Mouse (Mus musculus): ENCODE results near the gene Ptgds. TPM values are rescaled to one million over a fixed set of nuclear protein-coding genes. Genes with fewer than 3 reads are reported as not detected.

Ptgds gene
- total RNA-seq, 2 experiments from 2014 or later: 0.93 to 4.2 TPM

DNA sequence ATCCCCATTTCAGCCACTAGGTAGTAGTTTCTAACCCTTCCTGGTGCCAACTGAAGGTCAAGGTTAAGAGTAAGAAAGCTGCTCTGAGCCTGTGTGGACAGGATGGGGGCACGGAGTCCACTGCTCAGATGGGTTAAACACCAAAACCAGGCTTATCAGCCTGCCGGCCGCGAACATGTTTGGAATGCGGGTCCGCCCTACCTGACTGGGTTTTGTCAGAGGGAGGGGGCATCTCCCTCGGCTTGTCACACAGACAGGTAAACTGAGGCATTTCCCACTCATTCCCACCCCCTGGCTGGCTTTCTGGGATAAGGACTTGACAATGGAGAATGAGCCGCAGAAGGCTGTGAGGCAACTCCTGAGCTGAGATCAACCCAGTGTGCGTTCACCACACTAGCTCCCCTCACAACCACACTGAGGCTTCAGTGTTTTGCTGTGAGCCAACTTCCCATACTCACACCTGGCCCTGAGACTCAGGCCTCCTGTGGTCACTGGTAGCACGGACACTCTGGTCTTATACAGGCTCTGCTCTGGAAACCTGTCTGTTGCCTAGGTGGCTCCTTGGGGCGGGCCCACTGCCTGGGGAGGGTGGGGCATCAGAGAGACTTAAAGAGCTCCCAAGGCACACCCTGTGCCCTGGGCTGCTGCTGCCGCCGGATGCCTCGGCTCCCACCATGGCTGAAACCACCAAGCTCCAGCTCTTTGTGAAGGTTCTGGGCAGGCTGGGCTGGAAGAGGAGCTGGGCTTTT is 13.5 kb downstream of the Ptgds start, which contains the start of gene Clic3:
Gene Clic3 (plus strand): TSS at position 634 of the 749 bp plus-strand sequence.
- no peak for ATAC-seq (replicated peaks; ENCODE audit: poor library complexity, severe bottlenecking)

DNA sequence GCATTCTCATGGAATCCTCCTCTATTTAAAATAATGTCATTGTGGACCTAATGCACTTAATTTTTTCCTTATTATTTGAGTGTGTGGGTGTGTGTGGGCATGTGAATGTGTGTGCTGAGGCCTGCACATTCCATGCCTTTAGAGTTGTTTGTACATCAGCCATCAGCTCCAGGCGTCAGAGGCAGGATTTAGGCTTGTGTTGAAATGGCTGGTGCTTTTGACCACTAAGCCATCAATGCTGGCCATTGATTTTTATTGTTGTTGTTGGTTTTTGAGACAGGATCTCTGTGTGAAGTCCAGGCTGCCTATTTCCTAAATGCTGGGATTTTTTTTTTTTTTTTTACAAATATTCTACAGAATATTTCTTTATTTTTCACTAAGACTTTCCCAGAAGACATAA is 16.9 kb downstream of the Ptgds start:
- no peak for ATAC-seq (replicated peaks; ENCODE audit: poor library complexity, severe bottlenecking)

DNA sequence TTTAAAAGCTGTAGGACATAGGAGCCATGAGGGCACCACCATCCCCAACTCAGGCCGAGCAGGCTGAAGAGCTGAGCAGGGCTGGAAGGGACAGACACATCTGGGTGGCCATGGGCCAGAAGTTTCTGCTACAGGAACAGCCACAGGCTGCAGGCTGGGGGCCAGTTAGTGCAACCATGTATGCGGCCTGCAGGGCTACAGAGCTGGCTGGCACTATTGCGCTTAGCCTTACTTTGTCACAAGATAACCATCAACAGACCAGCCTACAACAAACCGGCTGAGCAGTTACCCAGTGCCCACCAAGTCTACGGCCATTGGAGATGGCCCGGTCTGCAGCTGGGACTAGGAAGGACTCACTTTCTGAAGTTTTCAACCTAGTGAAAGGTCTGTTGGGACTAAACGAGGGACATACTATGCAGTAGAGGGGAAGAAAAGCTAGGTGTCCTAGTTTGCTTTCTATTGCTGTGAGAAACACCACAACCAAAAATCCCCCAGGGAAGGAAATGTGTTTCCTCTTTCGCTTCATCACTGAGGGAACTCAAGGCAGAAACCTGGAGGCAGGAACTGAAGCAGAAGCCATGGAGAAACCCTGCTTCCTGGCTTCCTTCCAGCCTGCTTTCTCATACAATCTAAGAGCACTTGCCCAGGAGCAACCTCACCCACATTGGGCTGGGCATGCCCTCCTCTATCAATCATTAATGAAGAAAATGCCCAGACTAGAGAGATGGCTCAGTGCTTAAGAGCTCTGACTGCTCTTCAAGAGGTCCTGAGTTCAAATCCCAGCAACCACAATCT is 18.8 kb downstream of the Ptgds start:
- ATAC-seq (replicated peaks; ENCODE audit: poor library complexity, severe bottlenecking): peak; percentile 63

DNA sequence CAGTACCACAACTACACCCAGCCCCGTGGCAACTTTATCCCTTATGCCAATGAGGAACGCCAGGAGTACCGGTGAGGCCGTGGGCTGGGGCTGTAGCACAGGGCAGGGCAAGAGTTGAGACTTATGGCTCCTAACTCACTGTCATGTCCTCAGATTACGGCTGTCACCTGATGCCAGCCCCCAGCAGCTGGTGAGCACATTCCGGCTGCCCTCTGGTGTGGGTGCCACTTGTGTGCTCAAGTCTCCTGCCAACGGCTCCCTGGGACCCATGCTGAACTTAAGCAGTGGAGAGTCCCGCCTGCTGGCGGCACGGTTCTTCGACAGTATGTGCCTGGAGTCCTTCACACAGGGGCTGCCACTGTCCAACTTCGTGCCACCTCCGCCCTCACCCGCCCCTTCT is 27.2 kb downstream of the Ptgds start:
- ATAC-seq (replicated peaks; ENCODE audit: poor library complexity, severe bottlenecking): no peak

DNA sequence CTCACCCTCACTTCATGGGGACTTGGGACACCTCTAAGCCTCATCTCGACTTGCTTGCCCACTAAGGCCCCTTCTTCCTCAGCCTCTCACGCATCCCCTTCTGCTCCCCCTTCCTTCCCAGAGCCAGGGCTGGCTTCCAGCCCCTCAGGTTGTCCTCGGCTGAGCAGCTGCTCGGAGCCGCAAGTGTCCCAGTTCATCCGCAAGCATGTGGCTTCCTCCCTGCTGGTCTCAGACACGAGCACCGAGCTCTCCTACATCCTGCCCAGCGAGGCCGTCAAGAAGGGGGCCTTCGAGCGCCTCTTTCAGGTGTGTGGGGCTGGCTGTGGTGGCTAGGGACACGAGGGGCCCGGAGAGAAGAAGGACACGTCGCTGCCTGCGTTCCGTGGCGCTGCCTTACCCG is 28.8 kb downstream of the Ptgds start:
- ATAC-seq (replicated peaks; ENCODE audit: poor library complexity, severe bottlenecking): no peak

DNA sequence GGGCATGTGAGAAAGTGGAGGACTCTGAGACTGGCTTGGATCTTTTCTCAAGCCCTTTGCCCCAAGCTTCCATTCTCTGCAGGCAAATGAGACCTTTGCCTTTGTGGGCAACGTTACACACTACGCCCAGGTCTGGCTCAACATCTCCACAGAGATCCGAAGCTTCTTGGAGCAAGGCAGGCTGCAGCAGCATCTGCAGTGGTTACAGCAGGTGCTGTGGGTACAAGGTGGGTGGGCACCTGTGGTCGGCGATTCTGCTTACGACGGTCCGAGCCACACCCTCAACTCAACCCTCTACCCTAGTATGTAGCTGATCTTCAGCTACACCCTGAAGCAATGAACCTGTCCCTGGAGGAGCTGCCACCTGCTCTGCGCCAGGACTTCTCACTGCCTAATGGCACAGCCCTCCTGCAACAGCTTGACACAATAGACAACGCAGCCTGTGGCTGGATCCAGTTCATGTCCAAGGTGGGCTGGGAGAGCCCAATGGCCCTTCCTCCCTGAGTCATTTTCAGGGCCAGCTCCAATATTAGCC is 33.5 kb downstream of the Ptgds start:
- no peak for ATAC-seq (replicated peaks; ENCODE audit: poor library complexity, severe bottlenecking)

DNA sequence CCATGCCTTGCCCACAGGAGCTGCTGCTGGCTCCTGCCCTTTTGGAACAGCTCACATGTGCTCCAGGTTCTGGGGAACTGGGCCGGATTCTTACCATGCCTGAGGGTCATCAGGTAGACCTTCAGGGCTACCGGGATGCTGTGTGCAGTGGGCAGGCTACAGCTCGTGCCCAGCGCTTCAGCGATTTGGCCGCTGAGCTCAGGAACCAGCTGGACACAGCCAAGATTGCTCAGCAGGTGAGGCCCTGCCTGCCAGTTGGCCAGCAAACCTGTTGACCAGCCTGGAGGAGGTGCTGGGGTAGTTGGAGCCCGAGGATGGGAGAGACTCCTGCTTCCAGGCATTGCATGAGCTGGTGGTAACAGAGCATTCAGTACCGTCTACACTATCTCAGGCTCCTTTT is 35.6 kb downstream of the Ptgds start:
- no peak for ATAC-seq (replicated peaks; ENCODE audit: poor library complexity, severe bottlenecking)

DNA sequence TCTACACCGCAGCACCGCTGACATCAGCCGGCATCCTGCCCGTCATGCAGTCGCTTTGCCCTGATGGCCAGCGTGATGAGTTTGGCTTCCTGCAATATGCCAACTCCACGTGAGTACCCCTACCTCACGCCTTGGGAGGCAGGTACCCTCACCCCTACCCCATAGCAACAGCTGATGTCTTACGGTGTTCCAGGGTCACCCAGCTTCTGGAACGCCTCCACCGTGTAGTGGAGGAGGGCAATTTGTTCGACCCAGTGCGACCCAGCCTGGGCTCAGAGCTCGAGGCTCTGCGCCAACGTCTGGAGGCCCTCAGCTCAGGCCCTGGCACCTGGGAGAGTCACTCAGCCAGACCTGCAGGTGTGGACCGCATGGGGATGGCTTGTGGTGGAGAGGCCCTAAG is 36.7 kb downstream of the Ptgds start:
- ATAC-seq (replicated peaks; ENCODE audit: poor library complexity, severe bottlenecking): no peak

DNA sequence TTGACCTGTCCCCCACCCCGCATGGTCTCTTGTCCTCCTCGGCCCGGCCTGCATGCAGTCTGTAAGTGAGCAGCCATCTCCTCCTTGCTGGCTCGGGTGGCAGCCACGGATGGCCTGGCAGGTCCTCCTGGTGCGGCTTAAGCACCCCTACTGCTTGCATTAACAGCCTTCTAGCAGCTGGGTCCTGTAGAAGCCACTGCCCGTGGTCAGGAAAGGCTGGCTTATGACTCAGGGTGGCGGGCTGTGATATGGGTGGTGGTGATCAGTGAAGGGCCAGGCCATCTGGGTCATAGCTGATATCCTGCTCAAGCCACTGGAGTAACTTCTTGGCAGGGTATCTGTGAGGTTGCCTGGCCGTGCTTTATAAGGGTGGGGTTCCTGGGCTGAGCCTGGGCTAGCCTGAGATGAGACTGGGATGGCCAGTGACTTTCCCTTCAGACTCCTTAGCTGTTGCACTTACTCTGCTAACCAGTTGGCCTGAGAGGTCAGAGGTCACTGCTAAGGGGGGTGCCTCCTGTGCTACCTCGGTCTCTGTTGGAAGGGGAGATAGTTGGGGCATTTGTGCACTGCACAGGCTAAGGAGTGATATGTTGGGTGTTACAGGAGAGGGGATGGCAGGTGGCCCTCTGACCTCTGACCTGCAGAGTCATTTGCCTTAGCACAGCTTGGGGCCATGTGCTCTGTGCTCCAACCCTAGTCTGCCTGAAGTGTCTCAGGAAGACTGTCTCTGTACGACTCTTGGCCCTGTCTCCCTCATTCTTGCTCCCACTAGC is 37.3 kb downstream of the Ptgds start:
- ATAC-seq (replicated peaks; ENCODE audit: poor library complexity, severe bottlenecking): no peak

DNA sequence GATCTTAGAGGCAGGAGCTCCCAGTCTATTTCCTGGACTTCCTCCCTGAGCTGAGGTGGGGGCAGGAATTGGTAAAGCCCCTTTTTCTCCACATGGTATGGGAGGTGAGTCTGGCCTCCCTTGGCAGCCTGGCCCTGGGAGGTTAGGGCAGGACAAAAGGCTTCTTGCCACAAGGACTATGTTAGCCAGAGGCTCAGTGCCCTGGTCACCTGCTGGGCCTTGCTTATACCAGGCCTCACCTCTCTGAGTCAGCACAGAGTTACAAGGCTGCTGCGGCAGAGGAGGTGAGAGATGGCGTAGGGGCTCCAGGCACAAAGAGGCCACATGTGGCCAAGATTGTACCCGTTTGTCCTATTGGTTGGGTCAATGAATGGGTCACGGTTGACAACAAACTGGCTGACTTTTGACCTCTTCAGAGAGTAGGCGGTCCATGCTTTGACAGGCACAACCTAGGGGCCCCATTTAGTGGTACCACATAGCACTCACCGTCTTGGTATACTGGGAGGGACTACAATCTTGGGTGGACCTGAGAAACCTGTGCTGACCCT is 38.5 kb downstream of the Ptgds start:
- no peak for ATAC-seq (replicated peaks; ENCODE audit: poor library complexity, severe bottlenecking)

DNA sequence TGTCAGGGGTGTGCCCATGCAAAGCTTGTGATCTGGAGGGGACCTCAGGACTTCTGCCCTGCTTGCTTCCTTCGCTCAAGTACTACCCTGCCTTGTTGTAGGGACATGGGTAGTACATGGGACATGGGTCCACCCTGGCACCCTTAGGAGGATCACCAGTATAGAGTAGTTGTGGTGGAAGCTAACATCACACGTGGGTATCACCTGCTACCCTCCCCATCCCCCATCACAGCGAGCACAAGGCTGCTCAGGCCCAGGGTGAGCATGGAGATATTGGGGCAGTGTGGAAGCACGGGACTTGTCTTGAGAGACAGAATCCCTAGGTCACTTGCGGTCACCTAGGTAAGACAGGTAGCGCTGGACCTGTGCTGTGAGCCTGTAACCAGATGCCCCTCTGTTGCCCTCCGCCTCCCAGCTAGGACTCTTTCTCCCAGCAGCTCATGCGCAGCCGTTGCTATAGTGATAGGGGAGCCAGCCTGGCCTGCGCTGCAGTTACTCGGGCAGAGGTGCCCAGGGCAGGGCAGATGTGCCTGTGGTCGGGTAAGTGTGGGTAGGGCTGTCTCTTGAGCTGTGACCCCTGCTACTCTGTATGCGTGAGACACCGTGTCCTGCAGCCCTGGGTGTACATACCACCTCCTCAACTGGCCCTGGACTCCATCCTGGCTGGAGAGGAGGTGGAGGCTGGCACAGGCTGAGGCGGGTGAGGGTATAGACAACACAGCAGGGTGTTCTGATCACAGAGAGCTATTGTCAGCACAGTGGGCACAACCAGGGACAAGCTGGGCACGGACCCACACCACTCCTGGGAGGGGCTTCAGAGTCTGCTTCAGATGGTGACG is 39.2 kb downstream of the Ptgds start:
- ATAC-seq (replicated peaks; ENCODE audit: poor library complexity, severe bottlenecking): no peak

DNA sequence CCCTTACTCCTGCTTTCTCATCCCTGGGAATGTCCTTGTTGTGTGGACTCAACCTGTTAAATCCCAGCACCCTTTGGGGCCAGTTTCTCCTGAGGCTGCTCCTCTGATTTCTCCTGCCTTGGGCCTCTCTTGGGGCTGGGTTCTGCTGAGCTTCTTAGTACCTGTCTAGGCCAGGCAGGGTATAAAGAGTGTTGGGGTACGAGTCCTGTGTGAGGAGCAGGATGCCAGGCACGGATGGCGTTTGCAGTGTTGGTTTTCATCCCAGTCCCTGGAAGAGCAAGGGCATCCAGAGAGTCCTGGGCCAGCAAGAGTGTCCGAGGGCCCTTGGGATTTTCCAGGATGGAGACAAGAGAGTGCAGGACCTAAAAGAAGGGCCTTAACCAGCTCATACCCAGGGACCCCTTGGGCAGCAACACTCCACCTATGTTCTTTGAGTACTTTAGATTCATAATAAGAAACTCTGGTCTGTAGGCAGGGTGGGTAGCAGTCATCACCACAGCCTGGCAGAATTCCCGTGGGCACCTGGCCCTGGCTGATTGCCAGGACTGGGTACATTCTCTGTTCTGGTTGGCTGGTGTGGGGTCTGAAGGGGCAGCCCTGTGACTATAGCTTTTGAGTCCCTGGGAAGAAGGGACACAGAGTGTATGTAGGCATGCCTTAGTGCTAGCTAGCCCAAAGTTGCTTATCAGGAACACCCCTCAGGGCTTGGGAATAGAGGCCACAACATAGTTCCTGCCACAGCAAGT is 40.2 kb downstream of the Ptgds start:
- ATAC-seq (replicated peaks; ENCODE audit: poor library complexity, severe bottlenecking): no peak

DNA sequence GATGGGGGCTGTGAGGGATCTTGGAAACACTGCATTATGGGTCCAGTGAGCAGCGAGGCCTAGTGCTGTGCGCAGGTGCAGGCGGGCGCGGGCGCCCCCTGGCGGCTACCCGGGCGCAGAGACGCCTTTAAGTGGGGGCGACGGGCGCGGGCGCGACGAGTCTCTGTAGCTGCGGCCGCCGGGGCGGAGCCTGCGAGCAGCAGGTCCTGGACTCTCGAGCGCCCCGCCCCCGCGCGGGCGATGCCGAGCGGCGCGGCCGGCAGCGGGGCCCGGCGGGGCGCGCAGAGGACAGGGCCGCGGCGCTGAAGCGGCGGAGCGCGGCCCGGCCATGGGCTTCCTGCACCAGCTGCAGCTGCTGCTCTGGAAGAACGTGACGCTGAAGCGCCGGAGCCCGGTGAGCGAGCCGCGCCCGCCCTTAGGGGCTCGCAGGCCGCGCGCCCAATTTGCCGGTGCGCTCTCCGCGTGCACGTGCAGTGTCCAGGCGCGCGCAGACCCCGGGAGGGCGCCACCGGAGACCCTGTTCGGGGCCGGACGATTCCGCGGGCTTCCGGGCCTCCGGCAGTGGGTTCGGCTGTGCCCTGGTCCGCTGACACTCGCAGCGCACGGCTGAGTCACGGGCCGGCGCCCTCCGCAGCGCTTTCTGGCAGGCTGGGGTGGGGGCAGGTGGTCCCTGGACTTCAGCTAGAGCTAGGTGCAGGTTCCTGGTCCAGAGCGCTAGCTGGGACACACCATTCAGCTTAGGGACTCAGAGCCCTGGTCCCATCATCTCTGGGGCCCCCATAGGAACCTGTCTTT is 41.2 kb downstream of the Ptgds start, which contains the start of gene Abca2:
Gene Abca2 (plus strand): TSS at position 262 of the 795 bp plus-strand sequence.
- ATAC-seq (replicated peaks; ENCODE audit: poor library complexity, severe bottlenecking): peak; percentile 65

DNA sequence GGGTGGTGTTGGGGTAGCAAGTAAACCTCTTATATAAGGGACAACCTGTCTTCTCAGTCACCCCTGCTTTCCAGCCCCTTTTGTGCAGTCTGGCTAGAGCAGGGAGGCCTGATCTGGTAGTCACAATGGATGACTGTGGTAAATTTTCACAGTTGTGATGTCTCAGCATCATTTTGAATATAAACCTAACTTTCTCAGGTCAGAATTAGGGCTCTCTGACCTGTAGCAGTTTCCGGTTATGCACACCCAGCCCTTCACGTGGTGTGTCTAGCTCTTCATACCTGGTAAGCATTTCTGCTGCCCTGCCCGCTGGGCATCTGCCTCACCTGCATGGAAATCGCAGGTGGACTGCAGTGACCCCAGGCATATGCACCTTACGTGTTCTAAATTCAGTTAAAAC is 42.6 kb downstream of the Ptgds start:
- ATAC-seq (replicated peaks; ENCODE audit: poor library complexity, severe bottlenecking): no peak

DNA sequence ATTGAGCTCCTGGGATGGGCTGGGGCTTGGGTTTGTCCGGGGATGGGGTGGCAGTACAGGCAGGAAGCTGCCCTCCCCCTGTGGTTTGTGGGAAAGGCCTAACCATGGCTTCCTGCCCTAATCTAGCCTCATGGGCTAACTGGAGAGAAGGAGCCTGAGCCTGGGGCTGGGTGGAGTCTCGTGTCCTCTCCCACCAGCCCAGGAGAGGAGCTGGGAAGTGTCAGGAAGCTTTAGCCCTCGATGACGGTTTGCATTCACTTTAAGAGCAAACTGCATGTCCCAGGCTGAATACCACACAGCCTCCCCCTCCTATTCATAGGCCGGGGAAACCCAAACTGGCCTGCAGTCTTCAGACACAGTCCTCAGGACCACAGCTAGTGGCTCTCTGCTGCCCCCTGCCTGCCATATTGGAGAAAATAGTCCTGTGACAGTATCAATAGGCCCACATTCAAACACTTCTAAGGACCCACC is 43.1 kb downstream of the Ptgds start:
- ATAC-seq (replicated peaks; ENCODE audit: poor library complexity, severe bottlenecking): peak; percentile 34

DNA sequence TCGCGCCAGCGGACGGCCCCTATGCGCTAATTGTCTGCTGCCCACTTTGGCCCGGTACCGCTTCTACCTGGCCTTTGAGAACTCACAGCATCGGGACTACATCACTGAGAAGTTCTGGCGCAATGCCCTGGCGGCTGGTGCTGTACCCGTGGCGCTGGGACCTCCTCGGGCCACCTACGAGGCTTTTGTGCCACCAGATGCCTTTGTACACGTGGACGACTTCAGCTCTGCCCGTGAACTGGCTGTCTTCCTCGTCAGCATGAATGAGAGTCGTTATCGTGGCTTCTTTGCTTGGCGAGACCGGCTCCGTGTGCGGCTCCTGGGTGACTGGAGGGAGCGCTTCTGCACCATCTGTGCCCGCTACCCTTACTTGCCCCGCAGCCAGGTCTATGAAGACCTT is 44.4 kb downstream of the Ptgds start:
- no peak for ATAC-seq (replicated peaks; ENCODE audit: poor library complexity, severe bottlenecking)

DNA sequence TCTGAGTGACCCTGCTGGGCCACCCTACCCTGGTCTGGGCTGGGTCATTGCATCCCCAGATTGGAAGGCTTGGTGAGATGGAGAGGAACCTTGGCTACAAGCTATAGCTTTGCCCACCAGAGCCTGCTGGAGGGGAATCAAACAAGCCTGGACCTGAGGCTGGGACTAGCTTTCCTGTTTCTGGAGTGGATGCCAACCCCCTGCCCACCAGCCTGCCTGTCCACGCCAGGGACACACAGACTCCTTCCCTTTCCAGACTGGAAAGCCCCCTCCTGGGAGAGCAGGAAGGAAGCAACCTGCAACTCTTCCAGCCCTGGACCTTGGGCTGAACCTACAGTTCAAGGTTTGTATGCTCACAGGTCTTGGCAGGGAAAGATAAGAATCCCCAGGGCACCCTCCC is 46.2 kb downstream of the Ptgds start:
- ATAC-seq (replicated peaks; ENCODE audit: poor library complexity, severe bottlenecking): no peak

Measured in granulocyte monocyte progenitor cell, adult 5-6 weeks (primary cell).